ENCODE assay signal across 8 mouse cellular contexts in the genomic region with DNA sequence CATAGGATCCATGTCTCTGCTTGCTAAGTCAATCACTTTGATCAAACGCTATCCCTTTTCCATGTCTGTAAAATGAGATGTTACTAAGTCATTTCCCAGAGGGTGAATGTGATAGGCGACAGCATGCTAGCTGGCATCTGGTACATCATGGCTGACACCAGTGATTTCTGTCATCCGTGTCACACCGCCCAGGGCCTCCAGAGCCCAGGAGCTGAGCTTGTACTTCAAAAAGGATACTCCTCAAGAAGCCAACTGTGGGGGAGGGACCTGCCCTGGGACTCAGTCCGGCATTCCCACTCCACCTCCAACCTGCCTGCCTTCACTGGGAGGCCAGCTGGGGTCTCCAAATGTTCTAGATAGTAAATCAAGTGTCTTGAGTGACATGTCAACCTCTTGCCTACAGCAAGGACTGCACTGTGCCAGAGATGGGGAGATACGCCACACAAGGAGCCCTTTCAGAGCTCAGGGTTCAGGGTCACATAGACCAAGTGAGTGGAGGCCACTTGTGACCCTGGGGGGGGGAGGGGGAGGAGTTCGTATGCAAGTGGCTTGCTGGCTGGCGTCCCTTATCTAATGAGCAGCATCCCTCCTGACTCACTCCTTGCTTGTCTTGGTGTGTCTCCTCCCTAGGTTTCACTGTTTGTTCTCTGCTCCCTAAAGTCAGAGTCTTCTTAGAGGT. TPM values are rescaled to one million over a fixed set of nuclear protein-coding genes. Genes with fewer than 3 reads are reported as not detected.
DNase-seq lines count a peak whose midpoint lies in the region; ATAC-seq and TF ChIP-seq lines count a peak whose summit lies in the region.

No protein-coding gene starts in this region.

- peak overlapping the region; percentile 78 for H3K4me2 ChIP-seq in heart, embryonic 11.5 days
- peak overlapping the region; percentile 97 for H3K4me2 ChIP-seq in hindbrain, embryonic 12.5 days (replicated peaks)
- H3K4me2 ChIP-seq in midbrain, embryonic 13.5 days (replicated peaks) = peak overlapping the region; percentile 99

- peak overlapping the region; percentile 61 for H3K4me3 ChIP-seq in heart, embryonic 11.5 days (ENCODE audit: low read depth, low read length)
- peak overlapping the region; percentile 72; the same call in 1 of the 2 replicates for H3K4me3 ChIP-seq in hindbrain, embryonic 12.5 days
- H3K4me3 ChIP-seq in midbrain, embryonic 13.5 days (replicated peaks) = peak overlapping the region; percentile 71

- no peaks in the 10 kb centered on the region for H3K36me3 ChIP-seq in heart, embryonic 11.5 days (ENCODE audit: control insufficient read depth, insufficient read depth, low read length)
- H3K36me3 ChIP-seq in hindbrain, embryonic 12.5 days = no peaks in the 10 kb centered on the region
- H3K36me3 ChIP-seq in midbrain, embryonic 13.5 days = no peaks in the 10 kb centered on the region

- H3K9ac ChIP-seq in heart, embryonic 11.5 days (ENCODE audit: low read depth, low read length) = peak overlapping the region; percentile 73; the same call in 1 of the 2 replicates
- no peak overlapping the region for H3K9ac ChIP-seq in hindbrain, embryonic 12.5 days
- H3K9ac ChIP-seq in midbrain, embryonic 13.5 days (replicated peaks) = no peak overlapping the region

- peak overlapping the region; percentile 92 for H3K27ac ChIP-seq in heart, embryonic 11.5 days (ENCODE audit: low read depth, low read length)
- 0 out of 2 replicates have a peak overlapping the region, but pooled peaks have one; percentile 55 for H3K27ac ChIP-seq in hindbrain, embryonic 12.5 days
- H3K27ac ChIP-seq in midbrain, embryonic 13.5 days = no peak overlapping the region

- H3K4me1 ChIP-seq in heart, embryonic 11.5 days (ENCODE audit: control insufficient read depth, insufficient read depth, low read length) = peaks cover 32% of the 10 kb centered on the region
- H3K4me1 ChIP-seq in hindbrain, embryonic 12.5 days = peaks cover 16% of the 10 kb centered on the region
- peaks cover 37% of the 10 kb centered on the region for H3K4me1 ChIP-seq in midbrain, embryonic 13.5 days (replicated peaks)

- ATAC-seq in heart, embryonic 11.5 days (replicated peaks; ENCODE audit: insufficient number of reproducible peaks, low FRiP score, low TSS enrichment) = peak; percentile 50
- no peak for ATAC-seq in hindbrain, embryonic 12.5 days (ENCODE audit: low FRiP score)
- no peak for ATAC-seq in midbrain, embryonic 13.5 days
- no peak for ATAC-seq in inflammation-experienced regulatory T-cells, adult 6 months

- H3K9me3 ChIP-seq in heart, embryonic 11.5 days (replicated peaks; ENCODE audit: control insufficient read depth, low read length) = no peaks in the 10 kb centered on the region
- H3K9me3 ChIP-seq in hindbrain, embryonic 12.5 days (replicated peaks) = no peaks in the 10 kb centered on the region
- H3K9me3 ChIP-seq in midbrain, embryonic 13.5 days = no peaks in the 10 kb centered on the region

- 48% methylated on average over 8 of the region's 8 CpGs for WGBS in heart, embryonic 11.5 days (ENCODE audit: insufficient replicate concordance)
- 59% methylated on average over 8 of the region's 8 CpGs for WGBS in hindbrain, embryonic 12.5 days
- 69% methylated on average over 8 of the region's 8 CpGs for WGBS in midbrain, embryonic 13.5 days

- no peak for TF ChIP-seq CTCF in brain, embryonic 14.5 days (IDR thresholded peaks at IDR 0.05; ENCODE audit: borderline replicate concordance, extremely low read depth, insufficient read depth, insufficient read length)

- DNase-seq in heart, adult 8-10 months (ENCODE audit: low spot score) = no peak
- peak; percentile 28 for DNase-seq in brain, embryonic 14.5 days (ENCODE audit: low read depth)
- no peak for DNase-seq in left cerebral cortex, adult 11 months (ENCODE audit: low spot score)
- DNase-seq in cerebellum, postnatal 25 days = no peak

- TF ChIP-seq POLR2A in brain, embryonic 14.5 days (IDR thresholded peaks at IDR 0.05; ENCODE audit: borderline replicate concordance, extremely low read depth, insufficient read depth, insufficient read length, poor library complexity, severe bottlenecking) = no peak

- H3K27me3 ChIP-seq in heart, embryonic 11.5 days (ENCODE audit: control insufficient read depth, insufficient read depth, low read length) = no peaks in the 10 kb centered on the region
- H3K27me3 ChIP-seq in hindbrain, embryonic 12.5 days = no peaks in the 10 kb centered on the region
- peaks cover 7% of the 10 kb centered on the region; the same call in 1 of the 2 replicates for H3K27me3 ChIP-seq in midbrain, embryonic 13.5 days

RNA-seq across cellular contexts. Expression of gene Fam210b, which starts 1.7 kb away (rescaled TPM):
- 24.1 and 26.6 TPM in 2 replicates for polyA plus RNA-seq in heart, embryonic 11.5 days (2014; fragmentation: Nextera tagmentation; extraction: Ambion mirVana)
- total RNA-seq in heart, adult 8-10 months (2022) = 1 to 10 TPM; 5.0 to 7.1 (median 5.9) TPM
- polyA plus RNA-seq in brain, embryonic 14.5 days (2012; rRNA removed) = 21.6 and 29.5 TPM in 2 replicates
- 31.8 and 33.1 TPM in 2 replicates for polyA plus RNA-seq in hindbrain, embryonic 12.5 days (2016; fragmentation: Nextera tagmentation; extraction: Ambion mirVana)
- 24.4 and 30.2 TPM in 2 replicates for polyA plus RNA-seq in midbrain, embryonic 13.5 days (2015; fragmentation: Nextera tagmentation; extraction: Ambion mirVana)
- polyA plus RNA-seq in inflammation-experienced regulatory T-cells, adult 6 months (2017; shearing (Covaris generic)) = 1 to 10 TPM; 7.7 to 9.5 (median 8.1) TPM

RNA-seq across cellular contexts. Expression of gene Aurka, which starts 23.3 kb away (rescaled TPM):
- 112 and 115 TPM in 2 replicates for polyA plus RNA-seq in heart, embryonic 11.5 days (2014; fragmentation: Nextera tagmentation; extraction: Ambion mirVana)
- total RNA-seq in heart, adult 8-10 months (2022) = 1 to 10 TPM in 2 of 4 experiments, under 1 TPM in 2; 0.53 to 1.6 (median 0.83) TPM
- 20.4 and 31.9 TPM in 2 replicates for polyA plus RNA-seq in brain, embryonic 14.5 days (2012; rRNA removed)
- polyA plus RNA-seq in hindbrain, embryonic 12.5 days (2016; fragmentation: Nextera tagmentation; extraction: Ambion mirVana) = 78.8 and 85.6 TPM in 2 replicates
- polyA plus RNA-seq in midbrain, embryonic 13.5 days (2015; fragmentation: Nextera tagmentation; extraction: Ambion mirVana) = 42.1 and 43.3 TPM in 2 replicates
- polyA plus RNA-seq in inflammation-experienced regulatory T-cells, adult 6 months (2017; shearing (Covaris generic)) = 10 to 100 TPM in 1 of 3 experiments, 1 to 10 TPM in 2; 6.8 to 41.3 (median 7.5) TPM

RNA-seq across cellular contexts. Expression of gene Cstf1, which starts 23.4 kb away (rescaled TPM):
- 34.4 and 34.6 TPM in 2 replicates for polyA plus RNA-seq in heart, embryonic 11.5 days (2014; fragmentation: Nextera tagmentation; extraction: Ambion mirVana)
- total RNA-seq in heart, adult 8-10 months (2022) = 10 to 100 TPM; 15.6 to 18.9 (median 17.9) TPM
- polyA plus RNA-seq in brain, embryonic 14.5 days (2012; rRNA removed) = 43.2 and 46.1 TPM in 2 replicates
- 37.3 and 37.5 TPM in 2 replicates for polyA plus RNA-seq in hindbrain, embryonic 12.5 days (2016; fragmentation: Nextera tagmentation; extraction: Ambion mirVana)
- polyA plus RNA-seq in midbrain, embryonic 13.5 days (2015; fragmentation: Nextera tagmentation; extraction: Ambion mirVana) = 30.5 and 31.6 TPM in 2 replicates
- polyA plus RNA-seq in inflammation-experienced regulatory T-cells, adult 6 months (2017; shearing (Covaris generic)) = 10 to 100 TPM; 28.1 to 31.5 (median 28.8) TPM

RNA-seq across cellular contexts. Expression of gene Cass4, which starts 46.5 kb away (rescaled TPM):
- polyA plus RNA-seq in heart, embryonic 11.5 days (2014; fragmentation: Nextera tagmentation; extraction: Ambion mirVana) = 0.89 and 0.94 TPM in 2 replicates
- under 1 TPM; 0.09 to 0.53 (median 0.35) TPM for total RNA-seq in heart, adult 8-10 months (2022)
- 0.06 and 0.11 TPM in 2 replicates for polyA plus RNA-seq in brain, embryonic 14.5 days (2012; rRNA removed)
- 0.14 and 0.38 TPM in 2 replicates for polyA plus RNA-seq in hindbrain, embryonic 12.5 days (2016; fragmentation: Nextera tagmentation; extraction: Ambion mirVana)
- 0.10 and 0.12 TPM in 2 replicates for polyA plus RNA-seq in midbrain, embryonic 13.5 days (2015; fragmentation: Nextera tagmentation; extraction: Ambion mirVana)
- polyA plus RNA-seq in inflammation-experienced regulatory T-cells, adult 6 months (2017; shearing (Covaris generic)) = 10 to 100 TPM in 2 of 3 experiments, 1 to 10 TPM in 1; 9.0 to 14.1 (median 10.6) TPM
